Mouse (Mus musculus) thymus, postnatal 36 days (tissue): ENCODE results near the gene Crtc3.
A peak's percentile ranks its signal among the peaks of the same experiment; 100 is the strongest.

Source experiments
- DNase-seq, 2 experiments: peaks; one replicate each; pipeline ENCODE4 v3.0.0; 2022; ENCODE audit warnings: mixed read lengths in 2 of 2

The Crtc3 gene

DNA sequence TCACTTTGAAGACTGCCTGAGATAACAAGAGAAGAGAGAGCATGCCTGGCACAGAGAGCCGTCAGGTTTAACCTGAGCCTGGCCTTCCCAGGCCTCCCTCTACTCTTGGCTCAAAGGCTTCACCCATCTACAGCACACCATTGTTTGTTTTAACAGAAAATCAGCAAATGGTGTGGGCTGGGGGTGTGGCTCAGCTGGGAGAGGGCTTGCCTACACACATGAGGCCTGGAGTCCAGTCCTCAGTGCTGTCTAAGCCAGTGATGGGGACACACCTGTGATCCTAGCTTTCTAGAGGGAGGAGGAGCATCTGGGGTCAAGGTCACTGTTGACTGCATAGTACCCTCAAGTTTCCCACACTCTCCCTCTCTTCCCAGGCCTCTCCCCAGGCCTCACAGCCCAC lies 6.0 kb downstream of the Crtc3 start:
- DNase-seq = no peak

DNA sequence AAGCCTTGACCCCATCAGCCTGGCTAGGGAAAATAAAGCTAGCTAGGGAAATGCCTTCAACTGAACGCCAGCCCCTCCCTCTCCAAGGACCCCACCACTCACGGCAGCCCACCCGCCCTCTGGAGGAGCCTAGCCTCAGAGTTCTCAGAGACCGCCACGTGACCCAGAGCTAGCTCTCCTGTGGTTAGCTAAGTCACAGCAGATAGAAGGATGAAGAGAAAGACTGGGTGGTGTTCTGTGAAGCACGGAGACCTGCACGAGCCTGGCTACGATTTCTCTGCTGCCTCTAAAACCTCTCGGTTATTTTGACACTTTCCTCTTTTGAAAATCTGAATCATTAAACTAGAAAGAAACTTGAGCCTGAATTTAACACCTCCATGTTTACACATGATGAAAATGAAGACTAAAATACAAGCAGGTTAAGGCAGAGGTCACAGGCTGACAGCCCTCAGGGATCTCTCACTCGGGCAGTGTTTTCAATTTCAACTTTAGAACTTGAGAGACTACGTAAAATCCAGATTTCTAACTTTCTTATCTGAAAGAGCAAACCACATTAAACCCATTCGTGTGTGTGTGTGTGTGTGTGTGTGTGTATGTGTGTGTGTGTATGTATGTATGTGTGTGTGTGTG lies 8.3 kb downstream of the Crtc3 start:
- peak; percentile 65 to 77 for DNase-seq

DNA sequence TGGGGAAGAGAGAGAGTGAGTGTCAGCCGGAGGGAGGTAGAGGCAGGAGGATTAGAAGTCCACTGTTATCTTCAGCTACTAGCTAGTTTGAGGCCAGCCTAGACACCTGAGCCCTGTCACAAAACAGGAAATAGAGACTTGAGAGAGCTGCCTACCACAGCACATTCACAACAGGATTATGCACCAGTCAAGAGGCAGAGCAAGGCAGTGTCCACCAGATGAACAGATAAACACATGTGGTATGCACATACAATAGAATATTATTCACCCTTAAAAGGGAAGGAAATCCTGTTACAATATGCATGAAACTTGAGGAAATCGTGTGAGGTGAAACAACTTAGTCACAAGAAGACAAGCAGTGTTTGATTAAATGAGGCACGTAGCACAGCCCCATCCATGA lies 16.4 kb downstream of the Crtc3 start:
- no peak for DNase-seq

DNA sequence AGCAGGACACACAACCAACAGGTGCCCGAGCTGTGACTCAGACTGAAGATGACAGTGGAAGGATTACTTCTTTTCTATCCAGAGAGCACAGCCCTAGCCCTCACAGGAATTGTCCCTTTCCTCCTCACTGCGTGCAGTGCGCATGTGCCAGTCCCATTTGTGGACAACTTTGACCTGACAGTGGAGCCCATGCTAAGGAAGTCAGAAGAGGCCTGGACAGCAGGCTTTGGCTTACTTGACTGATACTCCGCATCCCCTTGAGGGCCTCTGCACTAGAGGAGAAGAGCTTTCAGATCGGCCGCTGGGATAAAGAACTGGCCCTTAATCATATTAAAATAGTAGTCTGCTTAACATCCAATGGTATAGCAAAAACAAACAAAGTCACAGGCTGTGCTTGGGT lies 17.8 kb downstream of the Crtc3 start:
- DNase-seq = no peak

DNA sequence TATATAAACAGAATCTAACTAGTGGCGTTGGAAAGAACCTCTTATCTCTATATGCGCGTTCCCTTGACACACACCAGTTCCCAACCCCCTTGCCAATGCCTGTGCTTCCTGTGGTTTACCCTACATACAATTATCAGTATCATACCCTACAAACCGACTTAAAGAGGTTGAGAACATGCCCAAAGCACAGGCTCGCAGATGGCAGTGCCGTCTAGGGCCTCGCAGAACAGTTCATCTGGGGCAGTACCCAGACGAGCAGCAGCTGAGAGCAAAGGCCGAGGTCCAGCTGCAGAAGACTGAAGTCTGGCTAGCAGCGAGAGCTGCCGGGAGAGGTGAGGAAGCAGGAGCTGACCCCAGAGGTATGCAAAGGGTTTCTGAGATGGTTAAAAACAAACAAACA lies 21.5 kb downstream of the Crtc3 start:
- peak; percentile 42 to 56 for DNase-seq

DNA sequence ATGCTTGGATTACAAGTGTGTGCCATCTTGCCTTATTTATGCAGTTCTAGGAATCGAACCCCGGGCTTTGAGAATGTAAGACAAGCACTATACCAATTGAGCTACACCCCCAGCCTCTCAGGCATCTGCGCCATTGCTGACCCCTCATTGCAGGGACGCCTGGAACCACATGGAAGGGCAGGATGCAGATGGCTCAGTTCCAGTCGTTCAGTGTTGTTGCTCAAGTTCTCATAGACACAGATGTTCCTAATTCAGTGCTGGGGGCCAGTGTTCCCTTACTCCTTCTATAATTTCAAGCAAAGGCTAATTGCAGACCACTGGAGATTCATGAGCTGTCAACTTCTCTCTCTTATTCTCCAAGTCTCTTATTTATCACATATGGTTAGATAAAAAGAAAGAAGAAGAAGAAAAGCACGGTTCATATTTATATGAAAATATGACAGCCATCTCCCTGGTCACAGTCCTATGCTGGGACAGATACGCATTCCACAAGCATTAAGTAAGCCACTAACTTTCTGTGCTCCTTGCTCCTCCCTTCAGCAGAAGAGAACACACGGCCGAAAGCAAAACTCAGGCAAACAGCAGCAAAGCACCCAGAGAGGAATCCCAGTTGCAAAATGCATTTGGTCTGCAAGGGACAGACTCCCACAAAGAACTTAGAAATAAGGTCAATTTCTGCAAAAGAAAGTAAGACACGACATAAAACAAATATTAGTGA lies 22.3 kb downstream of the Crtc3 start:
- no peak for DNase-seq

DNA sequence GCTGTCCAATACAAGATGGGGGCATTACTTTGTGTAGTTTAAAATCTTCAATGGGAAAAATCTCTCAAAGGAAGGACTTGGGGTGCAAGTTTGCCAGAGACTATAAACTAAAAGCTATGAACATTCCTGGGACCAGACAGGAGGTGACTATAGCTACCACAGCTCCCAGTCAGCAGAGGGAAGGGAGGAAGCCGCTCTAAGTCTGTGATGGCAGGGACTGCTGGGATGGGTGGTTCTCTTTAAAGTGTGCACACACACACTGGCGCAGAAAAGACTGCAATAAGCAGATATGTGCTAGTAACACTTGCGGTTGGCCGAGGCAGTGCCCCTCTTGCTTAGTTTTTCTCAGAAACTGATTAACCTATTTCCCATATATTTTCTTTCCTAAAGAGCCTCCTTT lies 27.6 kb downstream of the Crtc3 start:
- DNase-seq = no peak

DNA sequence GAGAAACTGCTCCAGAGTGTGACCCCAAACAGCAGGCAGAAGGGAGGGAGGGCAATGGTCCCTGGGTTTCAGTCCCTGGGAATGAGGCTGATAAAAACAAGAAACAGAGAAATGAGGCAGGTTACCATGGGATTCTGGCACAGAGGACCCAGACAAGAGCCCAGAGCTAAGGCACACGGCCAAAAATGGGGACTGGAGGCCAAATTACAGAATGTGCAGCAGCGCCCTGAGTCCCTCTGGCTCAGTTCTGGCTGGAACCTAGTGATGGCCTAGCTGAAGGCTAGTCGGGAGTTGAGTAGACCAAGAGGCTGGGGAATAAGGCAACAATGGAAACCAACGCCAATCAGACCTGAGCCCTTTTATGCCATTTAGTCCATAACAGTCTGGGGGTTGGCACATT lies 28.1 kb downstream of the Crtc3 start:
- no peak for DNase-seq

DNA sequence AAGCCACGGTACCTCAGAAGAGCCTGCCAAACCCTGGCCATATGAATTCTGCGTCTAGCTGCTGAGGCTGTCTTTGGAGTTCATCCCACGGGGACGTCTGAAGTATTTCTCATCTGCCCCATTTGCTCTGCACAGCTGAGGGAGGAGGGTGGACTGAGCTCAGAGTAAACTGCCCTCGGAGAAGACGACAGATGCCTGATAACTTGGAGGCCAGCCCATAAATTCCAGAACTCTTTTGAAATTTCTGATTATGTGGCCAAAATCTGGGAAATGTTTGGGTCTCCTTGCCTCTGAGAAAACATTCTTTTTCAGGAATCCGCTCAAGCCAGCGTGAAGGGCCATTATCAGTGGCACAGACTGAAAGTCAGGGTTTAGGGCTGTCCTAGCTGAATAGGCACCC lies 30.8 kb downstream of the Crtc3 start:
- DNase-seq = no peak

DNA sequence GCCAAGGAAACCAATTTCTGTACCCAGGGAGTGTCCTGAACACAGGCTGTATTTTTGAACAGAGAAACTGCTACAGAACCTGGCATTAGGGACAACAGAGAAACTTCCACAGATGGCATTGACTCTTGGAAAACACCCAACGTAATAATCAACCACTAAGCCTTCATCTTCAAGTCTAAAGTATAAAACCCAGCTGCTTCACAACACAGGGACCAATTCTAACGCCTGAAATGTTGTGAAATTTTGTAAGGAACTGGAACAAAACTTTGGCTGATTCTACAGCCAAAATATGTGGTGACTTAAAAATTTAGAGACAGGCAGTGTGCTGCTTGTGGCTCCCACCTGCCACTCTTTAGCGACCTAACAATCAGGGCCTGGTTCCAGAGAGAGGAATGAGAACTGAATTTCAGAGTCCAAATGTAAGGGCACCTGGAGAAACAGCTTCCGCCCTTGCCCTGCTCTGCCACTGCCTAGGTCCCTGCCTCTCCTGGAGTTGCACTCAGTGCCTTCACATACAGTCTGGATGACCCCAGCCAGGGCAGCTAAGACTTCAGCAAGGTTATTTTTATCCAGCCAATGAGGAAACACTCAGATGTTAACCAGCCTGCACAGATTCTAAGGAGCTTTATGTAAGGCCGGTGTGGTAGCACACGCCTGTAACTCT lies 33.2 kb downstream of the Crtc3 start:
- DNase-seq = no peak

DNA sequence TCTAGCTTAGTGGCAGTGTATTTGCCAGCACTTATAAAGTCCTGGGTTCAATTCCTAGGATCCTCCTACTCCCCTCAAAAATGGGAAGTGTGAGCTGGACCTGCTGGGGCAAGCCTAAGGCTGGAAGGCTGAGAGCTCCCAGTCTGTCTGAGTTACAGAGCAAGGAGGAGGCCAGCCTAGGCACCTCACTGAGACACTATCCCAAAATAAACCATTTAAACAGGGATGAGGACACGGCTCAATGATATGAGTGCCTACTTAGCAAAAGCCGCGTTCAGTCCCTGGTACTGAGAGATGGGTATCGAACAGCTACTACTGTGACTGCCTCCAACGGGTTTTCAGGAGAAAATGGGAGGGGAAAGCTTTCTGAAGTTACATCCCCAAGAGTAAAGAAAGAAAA lies 33.8 kb downstream of the Crtc3 start:
- no peak for DNase-seq

DNA sequence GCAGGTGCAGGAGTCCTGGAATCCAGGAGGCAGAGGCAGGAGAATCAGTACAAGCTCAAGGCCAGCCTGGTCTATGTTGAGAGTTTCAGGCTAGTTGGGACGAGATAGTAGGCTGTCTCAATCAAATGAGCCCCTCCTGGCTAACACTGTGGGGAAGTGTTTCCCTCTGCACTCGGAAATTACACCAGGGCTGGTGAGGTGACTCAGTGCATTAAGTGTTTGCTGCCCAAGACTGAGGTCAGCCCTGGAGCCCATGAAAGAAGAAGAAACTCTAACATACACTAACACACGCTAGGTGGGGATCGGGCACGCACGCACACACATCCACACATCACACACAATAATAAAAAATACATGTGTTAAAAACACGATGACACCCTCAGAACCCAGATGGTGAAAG lies 34.3 kb downstream of the Crtc3 start:
- no peak for DNase-seq

DNA sequence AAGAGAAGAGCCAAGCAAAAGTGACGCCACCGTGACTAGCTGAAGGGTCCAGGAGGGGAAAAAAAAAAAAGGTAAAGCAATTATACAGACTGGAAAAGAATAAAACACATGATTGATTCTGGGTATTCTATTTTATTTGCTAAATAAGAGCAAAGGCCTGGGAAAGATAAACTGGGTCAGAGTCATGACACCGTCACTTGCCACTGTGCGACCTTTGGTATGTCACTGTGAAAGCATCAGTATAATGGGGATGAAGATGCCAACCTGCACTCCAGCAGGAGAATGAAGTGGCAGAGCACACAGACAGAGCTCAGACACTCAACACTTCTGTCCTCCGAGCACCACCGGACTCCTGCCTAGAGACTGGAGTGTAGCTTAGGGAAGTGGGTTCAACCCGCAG lies 34.7 kb downstream of the Crtc3 start:
- DNase-seq = no peak

DNA sequence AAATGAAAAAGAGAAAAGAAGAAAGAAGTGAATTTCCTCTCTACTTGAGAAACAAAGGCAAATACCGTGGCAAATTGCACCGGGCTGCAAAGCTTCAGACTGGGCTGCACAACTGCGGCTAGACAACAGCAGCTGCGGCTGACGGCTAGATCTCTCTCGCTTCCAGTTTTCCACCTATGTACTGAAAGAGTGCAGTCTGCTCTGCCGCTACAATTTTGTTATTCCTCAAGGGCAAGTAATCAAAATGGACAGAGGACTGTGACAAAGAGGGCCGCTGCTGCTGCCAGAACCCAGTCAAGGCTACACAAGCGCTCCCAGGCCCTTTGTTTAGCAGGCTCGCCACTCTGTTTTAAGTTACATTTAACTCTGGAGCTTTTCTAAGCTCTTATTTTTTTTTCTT lies 35.6 kb downstream of the Crtc3 start:
- no peak for DNase-seq

DNA sequence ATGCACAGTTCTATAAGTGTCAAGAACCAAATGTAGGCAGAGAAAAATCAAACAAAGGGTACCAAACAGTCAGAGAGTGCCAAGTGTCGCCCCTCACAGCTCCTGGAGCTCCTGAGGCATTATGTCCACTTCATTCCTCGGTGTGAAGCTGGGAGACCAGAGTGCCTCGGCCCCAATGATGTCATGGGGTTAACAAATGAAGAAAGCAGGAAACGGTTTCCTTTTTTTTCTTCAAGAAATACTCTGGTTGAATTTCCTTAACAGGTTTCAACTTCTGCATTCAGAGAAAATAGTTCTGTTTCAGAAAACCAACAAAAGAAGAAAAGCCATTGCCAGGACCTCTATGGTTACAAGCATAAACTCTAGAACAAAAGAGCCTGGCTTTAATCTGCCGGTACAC lies 36.4 kb downstream of the Crtc3 start:
- no peak for DNase-seq

DNA sequence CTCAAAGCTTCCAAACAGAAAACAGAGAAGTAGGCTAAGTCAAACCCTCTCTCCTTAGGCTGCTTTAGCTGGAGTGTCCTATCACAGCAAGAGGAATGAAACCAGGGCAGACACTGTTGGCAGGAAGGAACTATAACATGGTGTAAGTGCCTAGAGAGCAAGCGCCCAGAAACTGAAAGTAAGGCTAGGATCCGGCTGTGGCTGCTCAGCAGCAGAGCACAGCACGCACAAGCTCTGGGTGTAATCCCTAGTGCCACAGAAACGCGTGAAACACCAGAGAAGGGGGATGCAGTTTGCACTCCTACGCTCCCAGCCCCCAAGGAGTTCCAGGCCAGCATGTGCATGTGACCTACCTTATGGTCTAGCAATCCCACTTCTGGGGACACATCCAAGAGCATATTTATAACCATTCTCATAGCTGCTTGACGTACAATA lies 41.2 kb downstream of the Crtc3 start:
- peak; percentile 58 to 64 for DNase-seq

DNA sequence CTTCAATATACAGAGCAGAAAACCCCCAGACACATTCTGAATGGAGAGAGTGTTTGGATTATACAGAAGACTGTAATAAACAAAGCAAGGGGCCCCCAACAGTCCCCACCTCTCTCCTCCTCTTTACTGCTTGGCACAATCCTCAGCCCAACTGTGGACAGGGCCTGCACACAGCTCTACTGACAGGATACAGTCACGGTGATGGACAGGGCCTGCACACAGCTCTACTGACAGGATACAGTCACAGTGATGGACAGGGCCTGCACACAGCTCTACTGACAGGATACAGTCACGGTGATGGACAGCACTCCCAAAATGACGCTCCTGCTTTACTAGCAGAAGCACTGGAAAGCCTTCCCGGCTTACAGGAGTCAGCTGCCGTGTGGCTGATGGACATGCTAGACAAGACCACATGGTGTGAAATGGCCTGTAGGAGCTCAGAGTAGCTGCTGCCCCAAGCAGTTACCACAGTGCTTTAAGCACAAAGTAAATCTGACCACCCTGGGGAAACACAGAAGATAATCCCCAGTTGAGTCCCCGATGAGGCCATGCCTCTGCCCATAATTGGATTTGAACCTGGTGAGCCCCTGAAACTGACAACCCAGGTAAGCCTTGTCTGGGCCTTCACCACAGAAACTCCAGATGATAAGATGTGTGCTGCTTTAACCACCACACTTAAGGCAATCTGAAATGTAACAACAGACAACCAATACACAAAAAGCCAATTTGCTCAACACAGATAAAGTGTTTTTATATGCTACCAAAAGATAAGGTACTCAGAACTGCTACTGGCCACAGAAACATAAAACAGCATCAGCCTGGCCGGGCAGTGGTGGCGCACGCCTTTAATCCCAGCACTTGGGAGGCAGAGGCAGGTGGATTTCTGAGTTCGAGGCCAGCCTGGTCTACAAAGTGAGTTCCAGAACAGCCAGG lies 42.3 kb downstream of the Crtc3 start:
- DNase-seq = no peak

DNA sequence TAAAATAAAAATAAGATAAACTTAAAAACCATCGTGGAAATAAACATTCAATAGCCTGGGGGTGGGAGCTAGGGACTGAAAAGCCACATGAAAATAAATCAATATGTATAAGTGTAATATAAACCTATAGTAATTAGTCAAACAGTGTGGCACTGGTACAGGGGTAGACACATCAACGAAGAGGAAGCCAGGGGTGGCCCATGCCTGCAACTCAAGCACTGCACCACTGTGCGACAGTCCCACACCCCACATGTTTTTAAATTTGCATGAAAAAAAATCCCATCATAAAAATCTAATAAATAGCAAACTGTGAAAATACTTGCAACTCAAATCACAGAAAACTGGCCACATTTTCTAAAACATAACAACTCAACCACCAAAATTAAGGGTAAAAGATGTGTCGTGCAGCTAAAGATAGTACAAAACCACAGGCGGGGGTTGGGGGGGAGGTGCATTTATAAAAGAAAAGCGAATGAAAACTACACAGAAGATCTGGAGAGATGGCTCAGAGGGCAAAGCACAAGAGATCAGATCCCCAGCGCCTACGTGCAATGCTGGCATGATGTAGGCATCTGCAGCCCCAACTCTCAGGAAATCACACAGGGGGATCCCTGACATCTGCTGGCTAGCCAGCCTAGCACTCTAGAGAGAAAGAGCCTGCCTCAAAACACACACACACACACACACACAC lies 45.6 kb downstream of the Crtc3 start:
- DNase-seq = peak; percentile 50 to 67

DNA sequence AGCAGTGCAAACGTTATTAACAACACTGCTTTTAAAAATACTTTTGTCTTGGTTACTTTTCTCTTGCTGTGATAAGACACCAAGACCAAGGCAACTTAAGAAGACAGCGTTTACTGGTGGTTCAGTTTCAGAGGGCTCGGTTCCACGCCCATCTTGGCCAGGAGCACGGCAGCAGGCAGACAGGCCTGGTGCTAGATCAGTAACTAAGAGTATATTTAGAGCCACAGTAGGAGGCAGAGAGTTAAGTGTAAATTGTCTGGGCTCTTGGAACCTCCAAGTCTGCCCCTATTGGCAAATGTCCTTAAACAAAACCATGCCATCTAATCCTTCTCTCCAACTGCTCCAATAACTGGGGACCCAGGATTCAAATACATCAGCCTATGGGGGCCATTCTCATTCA lies 46.1 kb downstream of the Crtc3 start:
- DNase-seq = no peak

DNA sequence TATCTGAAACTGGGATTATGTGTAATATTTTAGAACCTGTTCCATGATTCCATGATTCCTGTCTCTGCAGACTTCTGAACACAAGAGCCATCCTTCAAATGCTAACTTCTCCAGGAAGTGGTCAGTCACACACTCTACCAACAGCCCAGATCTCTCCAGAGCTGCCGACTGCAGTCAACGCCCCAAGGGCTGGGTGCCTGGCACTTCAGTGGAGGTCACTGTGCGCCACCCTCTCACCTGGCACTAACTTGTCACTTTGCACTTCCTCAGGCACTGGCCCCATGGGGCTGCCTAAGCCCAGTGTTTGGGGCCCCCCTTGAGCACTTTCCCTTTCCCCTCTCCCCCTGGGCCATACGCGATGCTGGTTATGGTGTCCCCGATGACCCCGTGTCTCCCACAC lies 46.8 kb downstream of the Crtc3 start:
- peak in 1 of 2 experiments; percentile 34 for DNase-seq

DNA sequence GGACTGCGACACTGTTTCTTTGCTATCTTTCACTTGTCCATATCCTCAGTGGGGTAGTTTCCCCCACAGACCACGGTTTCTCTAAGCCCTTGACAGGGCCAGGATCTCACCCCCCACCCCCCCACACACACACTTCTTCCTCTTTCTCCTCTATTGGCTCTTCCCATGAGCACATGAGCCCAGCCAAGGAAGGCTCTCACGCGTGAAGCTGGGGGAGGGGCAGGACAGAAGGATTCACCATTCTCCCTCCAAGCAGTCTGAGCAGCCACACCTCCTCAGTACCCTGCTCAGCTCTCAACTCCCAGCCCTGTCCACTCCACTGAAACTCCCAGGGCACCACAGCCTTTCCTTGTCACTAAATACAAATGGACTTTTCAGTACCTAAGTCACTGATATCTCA lies 47.2 kb downstream of the Crtc3 start:
- no peak for DNase-seq

DNA sequence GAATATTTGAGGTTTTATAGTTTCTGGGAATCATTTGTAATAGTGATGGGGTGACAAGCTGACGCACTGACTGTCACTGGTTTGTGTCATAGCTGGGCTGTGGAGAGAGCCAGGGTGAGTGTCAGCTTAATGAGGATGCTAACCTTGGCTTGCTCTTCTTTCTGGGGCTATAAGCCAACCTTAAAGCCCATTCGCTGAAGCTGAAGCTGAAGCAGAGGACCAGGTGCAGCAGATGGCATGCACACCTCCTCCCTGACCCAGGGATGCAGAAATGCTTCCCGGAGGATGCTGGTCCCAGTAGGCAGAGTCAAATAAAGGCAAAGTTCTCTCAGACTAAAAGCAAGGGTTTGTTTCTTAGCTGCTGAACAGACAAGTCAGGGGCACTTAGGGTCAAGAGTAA lies 48.7 kb downstream of the Crtc3 start:
- DNase-seq = no peak

DNA sequence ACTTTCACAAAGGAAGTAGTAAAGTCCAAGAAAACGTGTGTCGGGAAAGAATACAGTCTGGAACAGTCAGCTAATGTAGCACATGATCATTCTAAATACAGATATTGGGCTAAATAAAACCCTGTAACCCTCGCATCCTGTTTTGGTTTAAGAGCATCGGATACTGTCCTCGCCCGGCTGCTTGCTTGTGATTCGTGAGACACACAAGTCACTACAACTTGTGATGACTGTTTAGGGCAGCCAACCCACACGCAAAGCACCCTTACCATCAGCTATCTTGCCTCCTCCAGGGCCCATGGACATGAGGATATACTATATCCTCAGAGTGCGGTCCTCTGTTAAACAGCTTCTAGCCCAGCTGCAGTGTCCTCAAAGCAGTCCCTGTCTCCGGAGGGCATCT lies 50.2 kb downstream of the Crtc3 start:
- DNase-seq = no peak
